10 mouse cellular contexts compared by ENCODE assay signal in the genomic region with DNA sequence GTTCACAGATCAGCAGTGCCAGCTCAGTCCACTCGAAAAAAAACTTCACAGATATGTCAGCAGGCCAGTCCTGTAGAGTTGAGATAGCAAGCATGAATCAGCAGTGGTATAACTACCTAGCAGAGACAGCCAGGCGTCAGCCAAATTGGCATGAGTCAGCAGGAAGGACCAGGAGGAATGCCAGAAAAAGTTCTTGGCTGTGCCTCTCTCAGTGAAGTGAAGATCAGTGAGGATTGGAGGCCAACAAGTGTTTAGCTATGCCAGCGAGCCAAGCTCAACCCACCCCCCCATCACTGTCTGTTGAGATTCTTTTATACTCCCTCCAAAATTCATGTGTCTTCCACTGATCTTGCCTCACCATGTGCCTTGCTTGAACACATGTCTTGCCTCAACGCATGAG.
DNase-seq lines count a peak whose midpoint lies in the region; ATAC-seq and TF ChIP-seq lines count a peak whose summit lies in the region.
"Had no signal": no experiment of that assay in that cellular context is flagged by ENCODE, and none has a peak within 500 bp of the region (broad histone marks: within the 10 kb centered on the region; RNA-seq: fewer than 3 reads in every experiment).

No protein-coding gene starts in this region.

- TF ChIP-seq CTCF in lung, adult 2 months (IDR thresholded peaks at IDR 0.05; ENCODE audit: insufficient read depth, low read length) = no peak
- TF ChIP-seq CTCF in brain, embryonic 14.5 days (IDR thresholded peaks at IDR 0.05; ENCODE audit: borderline replicate concordance, extremely low read depth, insufficient read depth, insufficient read length) = no peak

- no peaks in the 10 kb centered on the region for H3K4me1 ChIP-seq in lung, adult 2 months (ENCODE audit: control insufficient read depth, insufficient read depth, low read length)
- H3K4me1 ChIP-seq in intestine, embryonic 15.5 days (replicated peaks) = no peaks in the 10 kb centered on the region
- no peaks in the 10 kb centered on the region for H3K4me1 ChIP-seq in hindbrain, embryonic 14.5 days (replicated peaks; ENCODE audit: control insufficient read depth, insufficient read depth, low read length)

- no peaks in the 10 kb centered on the region for H3K9me3 ChIP-seq in intestine, embryonic 15.5 days
- no peaks in the 10 kb centered on the region for H3K9me3 ChIP-seq in hindbrain, embryonic 14.5 days (ENCODE audit: control insufficient read depth, low read length)

- peak; percentile 12 to 20 for DNase-seq in lung, adult 18-20 months
- DNase-seq in lung, adult 2 months = no peak
- DNase-seq in brain, embryonic 14.5 days (ENCODE audit: low read depth) = peak; percentile 39
- peak; percentile 25 for DNase-seq in layer of hippocampus, adult 11-12 months (ENCODE audit: low spot score)
- peak; percentile 46 to 61 for DNase-seq in right cerebral cortex, adult 2 months (ENCODE audit: low spot score in 2 of 2)
- DNase-seq in kidney, adult 9 months = no peak
- no peak for DNase-seq in hindbrain, embryonic 14.5 days (ENCODE audit: low spot score)

- no peak overlapping the region for H3K27ac ChIP-seq in intestine, embryonic 15.5 days
- no peak overlapping the region for H3K27ac ChIP-seq in hindbrain, embryonic 14.5 days
- H3K27ac ChIP-seq: macrophage had no signal

- H3K4me3 ChIP-seq in lung, adult 2 months (replicated peaks; ENCODE audit: extremely low read depth, low read depth, low read length) = no peak overlapping the region
- H3K4me3 ChIP-seq in intestine, embryonic 15.5 days (replicated peaks) = no peak overlapping the region
- H3K4me3 ChIP-seq in hindbrain, embryonic 14.5 days (replicated peaks; ENCODE audit: low read length) = no peak overlapping the region
- H3K4me3 ChIP-seq: erythroblast, embryonic 14.5 days had no signal

- no peak for TF ChIP-seq POLR2A in lung, adult 2 months (IDR thresholded peaks at IDR 0.05; ENCODE audit: borderline replicate concordance, extremely low read depth, low read depth, low read length)
- no peak for TF ChIP-seq POLR2A in brain, embryonic 14.5 days (IDR thresholded peaks at IDR 0.05; ENCODE audit: borderline replicate concordance, extremely low read depth, insufficient read depth, insufficient read length, poor library complexity, severe bottlenecking)

- no peak for ATAC-seq in intestine, embryonic 15.5 days
- ATAC-seq in hindbrain, embryonic 14.5 days (ENCODE audit: low FRiP score) = no peak

- H3K36me3 ChIP-seq in intestine, embryonic 15.5 days = no peaks in the 10 kb centered on the region
- no peaks in the 10 kb centered on the region for H3K36me3 ChIP-seq in hindbrain, embryonic 14.5 days (replicated peaks; ENCODE audit: control insufficient read depth, insufficient read depth)

- no peaks in the 10 kb centered on the region for H3K27me3 ChIP-seq in intestine, embryonic 15.5 days (replicated peaks)
- H3K27me3 ChIP-seq in hindbrain, embryonic 14.5 days (ENCODE audit: control insufficient read depth, insufficient read depth, low read length) = no peaks in the 10 kb centered on the region

- H3K4me2 ChIP-seq in intestine, embryonic 15.5 days (replicated peaks) = no peak overlapping the region
- no peak overlapping the region for H3K4me2 ChIP-seq in hindbrain, embryonic 14.5 days (replicated peaks)

- WGBS in lung, adult 2 months = 53% methylated on average over 4 of the region's 4 CpGs
- 78% methylated on average over 4 of the region's 4 CpGs for WGBS in intestine, embryonic 15.5 days
- WGBS in hindbrain, embryonic 14.5 days = 86% methylated on average over 4 of the region's 4 CpGs

- no peak overlapping the region for H3K9ac ChIP-seq in intestine, embryonic 15.5 days
- H3K9ac ChIP-seq in hindbrain, embryonic 14.5 days = no peak overlapping the region

Comparison
In these comparisons a context has a peak if more than half of its experiments do, and no peak if none do; other contexts are left out.
1. DNase-seq: peak in lung, adult 18-20 months (2 of 2), brain, embryonic 14.5 days (single experiment), layer of hippocampus, adult 11-12 months (single experiment) and right cerebral cortex, adult 2 months (2 of 2); none in lung, adult 2 months (single experiment), kidney, adult 9 months (single experiment) and hindbrain, embryonic 14.5 days (single experiment).